ENCODE assay signal across 22 mouse cellular contexts in the genomic region with DNA sequence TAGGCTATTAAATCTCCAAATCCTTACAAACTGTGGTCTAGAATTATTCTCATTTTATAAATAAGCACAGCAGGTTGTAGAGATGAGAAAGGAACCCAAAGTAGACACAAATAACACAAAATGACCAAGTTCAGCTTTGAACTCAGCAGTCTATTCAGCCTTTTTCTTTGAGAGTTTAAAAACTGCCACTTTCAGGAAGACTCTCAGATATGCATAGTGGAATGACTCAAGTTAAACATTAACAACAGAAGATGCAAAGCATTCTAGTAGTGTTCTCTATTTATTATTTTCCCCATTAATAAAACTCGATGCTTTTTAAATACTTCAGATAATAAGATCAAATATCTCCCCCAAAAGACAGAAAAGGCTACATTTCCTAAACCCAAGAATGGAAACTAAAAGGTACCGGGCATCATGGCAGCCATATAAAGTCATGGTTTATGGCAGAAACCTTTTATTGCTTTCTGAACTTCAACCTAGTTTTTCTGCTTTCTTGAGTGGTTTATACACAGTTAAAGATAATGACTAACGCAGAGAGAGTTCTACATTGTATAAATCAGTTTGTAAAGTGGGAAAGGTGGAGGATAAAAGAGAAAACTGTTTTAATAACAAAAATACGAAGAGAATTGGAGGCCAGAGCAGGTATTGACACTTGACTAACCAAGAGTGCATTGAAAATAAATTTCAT.
DNase-seq lines count a peak whose midpoint lies in the region; ATAC-seq lines count a peak whose summit lies in the region.
"Had no signal": no experiment of that assay in that cellular context is flagged by ENCODE, and none has a peak within 500 bp of the region (broad histone marks: within the 10 kb centered on the region; RNA-seq: fewer than 3 reads in every experiment).

No protein-coding gene starts in this region.

- H3K9me3 ChIP-seq in intestine, embryonic 14.5 days (ENCODE audit: control insufficient read depth, low read length) = no peaks in the 10 kb centered on the region
- no peaks in the 10 kb centered on the region for H3K9me3 ChIP-seq in intestine, embryonic 16.5 days (ENCODE audit: control insufficient read depth, low read length)
- H3K9me3 ChIP-seq: embryonic facial prominence, embryonic 10.5 days; embryonic facial prominence, embryonic 12.5 days; forebrain, embryonic 13.5 days; G1E had no signal

- no peaks in the 10 kb centered on the region for H3K4me1 ChIP-seq in intestine, embryonic 14.5 days (replicated peaks; ENCODE audit: control insufficient read depth, insufficient read depth, low read length)
- no peaks in the 10 kb centered on the region for H3K4me1 ChIP-seq in intestine, embryonic 16.5 days (ENCODE audit: control insufficient read depth, insufficient read depth, low read length)
- H3K4me1 ChIP-seq: embryonic facial prominence, embryonic 12.5 days; forebrain, embryonic 13.5 days had no signal

- H3K4me3 ChIP-seq in intestine, embryonic 14.5 days (ENCODE audit: low read depth, low read length) = no peak overlapping the region
- no peak overlapping the region for H3K4me3 ChIP-seq in intestine, embryonic 16.5 days (ENCODE audit: low read length)
- H3K4me3 ChIP-seq: embryonic facial prominence, embryonic 10.5 days; embryonic facial prominence, embryonic 12.5 days; forebrain, embryonic 13.5 days had no signal

- no peak for DNase-seq in intestine, embryonic 14.5 days (ENCODE audit: low spot score)
- peak; percentile 18 for DNase-seq in large intestine, adult 2 months (ENCODE audit: low read depth, low spot score)
- no peak for DNase-seq in ovary, postnatal 10 days (ENCODE audit: low spot score)
- no peak for DNase-seq in frontal cortex, postnatal 36 days (ENCODE audit: low spot score in 2 of 2)
- DNase-seq: adrenal gland, adult 8-10 months; adrenal gland, postnatal 14 days; adrenal gland, postnatal 36 days; B cell, adult 2 months; cerebellum, adult 11-12 months; cerebellum, adult 2 months; cerebellum, adult 9-10 months; cerebellum, postnatal 25 days had no signal

- 73% methylated on average over 4 of the region's 4 CpGs for WGBS in intestine, embryonic 14.5 days
- 66% methylated on average over 4 of the region's 4 CpGs for WGBS in intestine, embryonic 16.5 days
- 22% methylated on average over 4 of the region's 4 CpGs for WGBS in large intestine, adult 2 months

- H3K27ac ChIP-seq in intestine, embryonic 14.5 days (ENCODE audit: low read depth) = no peak overlapping the region
- no peak overlapping the region for H3K27ac ChIP-seq in intestine, embryonic 16.5 days (ENCODE audit: low read length)
- H3K27ac ChIP-seq: embryonic facial prominence, embryonic 10.5 days; embryonic facial prominence, embryonic 12.5 days; forebrain, embryonic 13.5 days had no signal

- H3K27me3 ChIP-seq in intestine, embryonic 14.5 days (replicated peaks; ENCODE audit: control insufficient read depth, insufficient read depth, low read length) = no peaks in the 10 kb centered on the region
- no peaks in the 10 kb centered on the region for H3K27me3 ChIP-seq in intestine, embryonic 16.5 days (replicated peaks; ENCODE audit: control insufficient read depth, insufficient read depth, low read length)
- H3K27me3 ChIP-seq: CH12.LX; embryonic facial prominence, embryonic 12.5 days; forebrain, embryonic 13.5 days; Patski had no signal

- no peaks in the 10 kb centered on the region for H3K36me3 ChIP-seq in intestine, embryonic 14.5 days (ENCODE audit: control insufficient read depth, insufficient read depth, low read length)
- no peaks in the 10 kb centered on the region for H3K36me3 ChIP-seq in intestine, embryonic 16.5 days (ENCODE audit: control insufficient read depth, insufficient read depth, low read length)
- H3K36me3 ChIP-seq: embryonic facial prominence, embryonic 10.5 days; embryonic facial prominence, embryonic 12.5 days; G1E had no signal

- ATAC-seq in intestine, embryonic 14.5 days (replicated peaks; ENCODE audit: low FRiP score, low TSS enrichment, low read depth) = peak; percentile 70; the same call in 1 of the 2 replicates
- peak; percentile 96 for ATAC-seq in intestine, embryonic 16.5 days
- ATAC-seq: activated CD4-positive, CD25-positive, alpha-beta regulatory T cell, adult 4 months; CD4-positive, CD25-positive, alpha-beta regulatory T cell, adult 4 months; forebrain, embryonic 13.5 days; forebrain, embryonic 16.5 days; Patski had no signal

- H3K9ac ChIP-seq in intestine, embryonic 14.5 days (ENCODE audit: low read length) = no peak overlapping the region
- no peak overlapping the region for H3K9ac ChIP-seq in intestine, embryonic 16.5 days (ENCODE audit: low read depth, low read length)
- H3K9ac ChIP-seq: embryonic facial prominence, embryonic 12.5 days; forebrain, embryonic 13.5 days had no signal

- H3K4me2 ChIP-seq in intestine, embryonic 14.5 days (ENCODE audit: low read length) = no peak overlapping the region
- no peak overlapping the region for H3K4me2 ChIP-seq in intestine, embryonic 16.5 days (ENCODE audit: low read depth, low read length)
- H3K4me2 ChIP-seq: embryonic facial prominence, embryonic 12.5 days; forebrain, embryonic 13.5 days had no signal
